Mouse (Mus musculus) liver, embryonic 12.5 days (tissue): ENCODE data around the gene Magi2. TPM values are rescaled to one million over a fixed set of nuclear protein-coding genes. Genes with fewer than 3 reads are reported as not detected.

Experiments
- ATAC-seq: fragments of 200-750 bp; cut with Nextera tagmentation; 2 replicates; pipeline ENCODE4 v1.8.0; 2017; ENCODE audit warnings: moderate number of reproducible peaks, mild to moderate bottlenecking, moderate library complexity
- H3K27ac ChIP-seq: fragments of 300-500 bp; sonication (generic); 2 replicates; pipeline ENCODE4 v1.5.1; 2016; ENCODE audit warnings: mild to moderate bottlenecking
- H3K27me3 ChIP-seq: fragments of 300-500 bp; sonication (generic); replicated peaks from 2 replicates; pipeline ENCODE4 v1.6.1; 2016; ENCODE audit warnings: mild to moderate bottlenecking, moderate library complexity
- H3K36me3 ChIP-seq: fragments of 300-500 bp; sonication (generic); 2 replicates; pipeline ENCODE4 v1.6.1; 2016; ENCODE audit warnings: mild to moderate bottlenecking, moderate library complexity
- H3K4me1 ChIP-seq: fragments of 300-500 bp; sonication (generic); 2 replicates; pipeline ENCODE4 v1.6.1; 2016
- H3K4me2 ChIP-seq: fragments of 300-500 bp; sonication (generic); 2 replicates; pipeline ENCODE4 v1.6.1; 2016; ENCODE audit warnings: mild to moderate bottlenecking, moderate library complexity
- H3K4me3 ChIP-seq: fragments of 300-500 bp; sonication (generic); 2 replicates; pipeline ENCODE4 v1.5.1; 2016; ENCODE audit warnings: mild to moderate bottlenecking, moderate library complexity
- H3K9ac ChIP-seq: fragments of 300-500 bp; sonication (generic); 2 replicates; pipeline ENCODE4 v1.6.1; 2016; ENCODE audit warnings: mild to moderate bottlenecking, moderate library complexity
- H3K9me3 ChIP-seq: fragments of 300-500 bp; sonication (generic); replicated peaks from 2 replicates; pipeline ENCODE4 v1.6.1; 2016; ENCODE audit warnings: mild to moderate bottlenecking, moderate library complexity
- WGBS: fragments of 180-500 bp; shearing (Covaris S2); methylation state at CpG from one replicate; pipeline ENCODE4 v1.1.7; 2016; ENCODE audit not compliant: insufficient replicate concordance; 5-methylcytosine and 5-hydroxymethylcytosine counted together
- polyA plus RNA-seq: library from polyadenylated mRNA; unstranded; fragments of >200 nt; fragmentation: Nextera tagmentation; extraction: Ambion mirVana; gene quantifications from 2 replicates; pipeline ENCODE4 v1.2.1, GENCODE M21; 2016

Gene Magi2
- polyA plus RNA-seq, 1 experiment from 2014 or later = 0.77 TPM

DNA sequence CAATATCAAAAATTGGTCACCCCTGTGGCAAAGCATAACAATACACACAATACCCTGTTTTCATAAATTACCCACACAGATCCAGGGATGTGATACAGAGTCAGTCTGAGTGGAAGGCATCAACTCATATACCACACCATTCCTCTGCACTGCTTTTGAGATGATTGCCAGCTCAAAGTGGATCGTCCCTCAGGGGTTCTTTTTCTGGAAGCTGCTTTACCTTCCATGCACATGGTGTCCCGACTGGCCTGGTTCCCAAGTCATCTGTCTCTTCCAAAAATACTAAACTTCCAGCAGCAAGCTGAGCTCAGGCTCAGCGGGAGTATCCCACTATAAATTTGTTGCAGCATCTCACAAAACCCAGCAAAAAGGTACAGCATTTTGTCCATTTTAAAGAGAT lies 882.7 kb downstream of the Magi2 start:
- no peak overlapping the region for H3K27ac ChIP-seq
- no peaks in the 10 kb centered on the region for H3K4me1 ChIP-seq
- no peaks in the 10 kb centered on the region for H3K36me3 ChIP-seq
- ATAC-seq = no peak
- H3K9ac ChIP-seq = no peak overlapping the region
- no peak overlapping the region for H3K4me3 ChIP-seq
- no peak overlapping the region for H3K4me2 ChIP-seq
- no peaks in the 10 kb centered on the region for H3K27me3 ChIP-seq
- no peaks in the 10 kb centered on the region for H3K9me3 ChIP-seq
- WGBS = 46% methylated on average over 3 of the region's 3 CpGs

- Histone ChIP-seq H3K4me1 (no peaks in the 10 kb centered on the region), H3K27ac (no peak overlapping the region), H3K4me2 (no peak overlapping the region), H3K9ac (no peak overlapping the region), H3K4me3 (no peak overlapping the region), H3K27me3 (no peaks in the 10 kb centered on the region), H3K9me3 (no peaks in the 10 kb centered on the region), H3K36me3 (no peaks in the 10 kb centered on the region)
- ATAC-seq = no peak
- 55% methylated on average over 3 of the region's 3 CpGs for WGBS
Observed at GRCm38 (mm10) chr5:20117156-20117555, 890.3 kb downstream of the Magi2 start.

DNA sequence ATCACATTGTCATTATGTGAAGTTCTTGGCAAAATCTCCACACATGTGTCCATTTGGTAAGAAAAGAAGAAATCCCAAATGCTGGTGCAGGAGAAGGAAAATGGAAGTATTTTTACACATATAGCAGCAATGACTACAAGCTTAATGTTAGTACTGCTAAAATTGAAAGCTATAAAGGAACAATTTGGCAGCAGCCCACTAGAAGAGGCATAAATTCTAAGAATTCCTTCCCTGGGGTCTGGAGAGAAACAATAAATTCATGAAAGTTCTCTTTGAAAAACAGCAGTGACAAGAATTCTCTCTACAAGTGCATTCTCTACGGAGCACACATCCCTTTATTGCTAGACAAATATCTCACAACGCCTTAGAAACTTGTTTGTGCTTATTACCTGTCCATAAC lies 913.4 kb downstream of the Magi2 start:
- Histone ChIP-seq H3K4me1 (no peaks in the 10 kb centered on the region), H3K4me3 (no peak overlapping the region), H3K9ac (no peak overlapping the region), H3K4me2 (no peak overlapping the region), H3K36me3 (no peaks in the 10 kb centered on the region), H3K9me3 (no peaks in the 10 kb centered on the region), H3K27ac (no peak overlapping the region), H3K27me3 (no peaks in the 10 kb centered on the region)
- no peak for ATAC-seq
- 48% methylated on average over 2 of the region's 2 CpGs for WGBS

- Histone ChIP-seq H3K36me3 (no peaks in the 10 kb centered on the region), H3K27ac (no peak overlapping the region), H3K9ac (no peak overlapping the region), H3K4me1 (no peaks in the 10 kb centered on the region), H3K9me3 (no peaks in the 10 kb centered on the region), H3K4me3 (no peak overlapping the region), H3K4me2 (no peak overlapping the region), H3K27me3 (no peaks in the 10 kb centered on the region)
- 74% methylated on average over 10 of the region's 10 CpGs for WGBS
- ATAC-seq = no peak
Observed at GRCm38 (mm10) chr5:20140662-20141444, 914.0 kb downstream of the Magi2 start.

- H3K9me3 ChIP-seq = no peaks in the 10 kb centered on the region
- WGBS = 37% methylated on average over 3 of the region's 3 CpGs
- no peaks in the 10 kb centered on the region for H3K4me1 ChIP-seq
- H3K4me2 ChIP-seq = no peak overlapping the region
- no peak overlapping the region for H3K4me3 ChIP-seq
- no peak overlapping the region for H3K27ac ChIP-seq
- no peak overlapping the region for H3K9ac ChIP-seq
- no peaks in the 10 kb centered on the region for H3K36me3 ChIP-seq
- no peaks in the 10 kb centered on the region for H3K27me3 ChIP-seq
- ATAC-seq = no peak
Observed at GRCm38 (mm10) chr5:20153359-20154125, 926.7 kb downstream of the Magi2 start.

GRCm38 (mm10) chr5:20196765-20197164 lies 969.9 kb downstream of the Magi2 start:
- H3K4me1 ChIP-seq = no peaks in the 10 kb centered on the region
- no peaks in the 10 kb centered on the region for H3K9me3 ChIP-seq
- no peaks in the 10 kb centered on the region for H3K36me3 ChIP-seq
- H3K27me3 ChIP-seq = no peaks in the 10 kb centered on the region
- H3K4me3 ChIP-seq = no peak overlapping the region
- no peak for ATAC-seq
- H3K27ac ChIP-seq = no peak overlapping the region
- H3K4me2 ChIP-seq = no peak overlapping the region
- no peak overlapping the region for H3K9ac ChIP-seq
- 55% methylated on average over 5 of the region's 5 CpGs for WGBS

- Histone ChIP-seq H3K9ac (no peak overlapping the region), H3K4me2 (no peak overlapping the region), H3K27ac (no peak overlapping the region), H3K4me3 (no peak overlapping the region), H3K27me3 (no peaks in the 10 kb centered on the region), H3K9me3 (no peaks in the 10 kb centered on the region), H3K4me1 (no peaks in the 10 kb centered on the region), H3K36me3 (no peaks in the 10 kb centered on the region)
- WGBS = 69% methylated on average over 9 of the region's 9 CpGs
- ATAC-seq = no peak
Observed at GRCm38 (mm10) chr5:20197395-20197794, 970.6 kb downstream of the Magi2 start.

DNA sequence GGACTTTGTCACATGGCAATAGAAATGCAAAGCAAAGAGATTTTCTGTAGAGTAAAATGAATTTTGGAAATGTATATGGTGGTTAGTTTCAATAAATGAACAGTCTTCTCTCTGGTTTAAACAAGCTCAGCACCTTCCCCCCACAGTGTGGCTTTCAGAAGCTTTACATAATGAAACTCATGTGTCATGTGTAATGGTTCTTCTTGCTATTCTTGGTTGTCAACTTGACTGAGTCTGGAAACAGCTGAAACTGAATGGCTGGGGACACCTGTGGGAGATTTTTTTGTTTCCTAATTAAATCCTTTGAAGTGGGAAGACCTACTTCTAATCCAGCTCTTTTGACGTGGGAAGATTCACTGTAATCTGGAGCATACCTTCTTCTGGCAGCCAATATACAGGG lies 974.5 kb downstream of the Magi2 start:
- Histone ChIP-seq H3K4me3 (no peak overlapping the region), H3K36me3 (no peaks in the 10 kb centered on the region), H3K9me3 (no peaks in the 10 kb centered on the region), H3K4me1 (no peaks in the 10 kb centered on the region), H3K27me3 (no peaks in the 10 kb centered on the region), H3K4me2 (no peak overlapping the region), H3K9ac (no peak overlapping the region), H3K27ac (no peak overlapping the region)
- WGBS = 52% methylated on average over 1 of the region's 1 CpGs
- no peak for ATAC-seq

DNA sequence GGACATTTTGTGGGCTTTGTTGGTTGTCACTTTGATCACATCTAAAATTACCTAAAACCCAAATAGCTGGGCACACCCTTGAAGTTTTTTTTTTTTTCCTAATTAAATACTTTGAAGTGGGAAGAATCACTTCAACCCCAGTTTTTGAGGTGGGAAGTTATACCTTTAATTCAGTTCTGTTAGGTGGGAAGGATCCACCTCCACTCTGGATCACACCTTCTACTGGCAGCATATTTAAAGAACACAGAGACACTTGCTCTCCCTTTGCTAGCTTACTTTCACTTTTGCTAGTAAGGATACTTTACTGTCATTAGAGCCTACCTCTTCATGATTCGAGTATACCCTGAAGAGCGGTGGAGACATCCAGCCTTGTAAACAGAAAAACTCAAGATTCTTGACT lies 981.3 kb downstream of the Magi2 start:
- Histone ChIP-seq H3K9ac (no peak overlapping the region), H3K9me3 (no peaks in the 10 kb centered on the region), H3K4me2 (no peak overlapping the region), H3K4me3 (no peak overlapping the region), H3K4me1 (no peaks in the 10 kb centered on the region), H3K36me3 (no peaks in the 10 kb centered on the region), H3K27ac (no peak overlapping the region), H3K27me3 (no peaks in the 10 kb centered on the region)
- 75% methylated on average over 2 of the region's 2 CpGs for WGBS
- ATAC-seq = no peak

- H3K4me1 ChIP-seq = no peaks in the 10 kb centered on the region
- no peak for ATAC-seq
- WGBS = 25% methylated on average over 2 of the region's 2 CpGs
Observed at GRCm38 (mm10) chr5:20213299-20213698, 986.5 kb downstream of the Magi2 start.

DNA sequence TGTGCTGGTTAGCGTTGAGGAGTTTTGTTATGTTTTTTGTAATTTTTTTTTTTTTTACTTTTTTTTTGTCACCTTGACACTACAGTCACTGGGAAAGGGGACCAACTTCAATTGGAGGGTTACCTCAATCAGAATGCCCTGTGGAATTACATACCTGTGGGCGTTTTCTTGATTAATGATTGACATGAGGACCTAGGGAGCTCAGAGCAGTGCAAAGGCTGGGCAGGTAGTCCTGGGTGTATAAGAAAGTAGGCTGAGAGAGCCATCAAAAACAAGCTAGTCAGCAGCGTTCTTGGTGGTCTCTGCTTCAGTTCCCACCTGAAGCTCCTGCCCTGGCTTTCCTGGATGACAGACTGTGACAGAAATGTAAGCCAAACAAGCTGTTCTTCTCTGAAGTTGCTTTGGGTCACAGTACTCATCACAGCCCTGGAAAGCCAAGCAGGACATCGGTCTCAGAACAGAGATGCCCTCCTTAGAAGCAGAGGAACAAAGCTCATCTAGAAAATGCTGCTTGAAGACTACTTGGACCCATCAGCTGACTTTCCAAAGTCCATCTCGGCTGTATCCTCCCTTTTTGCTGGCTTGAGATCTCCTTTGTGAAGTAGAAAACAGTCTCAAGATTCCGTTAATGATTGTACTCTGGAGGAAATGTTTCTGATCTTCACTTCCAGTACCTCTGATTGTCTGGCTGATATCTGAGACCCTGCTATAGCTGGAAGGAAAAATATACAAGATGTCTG lies 999.8 kb downstream of the Magi2 start:
- H3K9me3 ChIP-seq = no peaks in the 10 kb centered on the region
- WGBS = 55% methylated on average over 6 of the region's 6 CpGs
- H3K36me3 ChIP-seq = no peaks in the 10 kb centered on the region
- no peak overlapping the region for H3K4me3 ChIP-seq
- ATAC-seq = no peak
- no peak overlapping the region for H3K9ac ChIP-seq
- no peaks in the 10 kb centered on the region for H3K4me1 ChIP-seq
- H3K27ac ChIP-seq = no peak overlapping the region
- H3K27me3 ChIP-seq = no peaks in the 10 kb centered on the region
- no peak overlapping the region for H3K4me2 ChIP-seq

More at GRCm38 (mm10) chr5:20213299-20213698, 986.5 kb downstream of the Magi2 start:
- Histone ChIP-seq H3K9ac (no peak overlapping the region), H3K4me3 (no peak overlapping the region), H3K9me3 (no peaks in the 10 kb centered on the region), H3K4me2 (no peak overlapping the region), H3K27me3 (no peaks in the 10 kb centered on the region), H3K27ac (no peak overlapping the region), H3K36me3 (no peaks in the 10 kb centered on the region)
